Mouse (Mus musculus) mesoderm, embryonic 11.5 days (tissue): Measurements from ENCODE around the gene Clic6.

ENCODE experiments used
- DNase-seq: peaks from one replicate; pipeline ENCODE4 v3.0.0-alpha.2; 2012; ENCODE audit warnings: low read depth, low spot score

Clic6 gene

GRCm38 (mm10) chr16:92485436-92485835 is at the start of gene Clic6:
TSS of gene Clic6 (plus strand) at chr16:92485736.
- DNase-seq, result no peak

DNA sequence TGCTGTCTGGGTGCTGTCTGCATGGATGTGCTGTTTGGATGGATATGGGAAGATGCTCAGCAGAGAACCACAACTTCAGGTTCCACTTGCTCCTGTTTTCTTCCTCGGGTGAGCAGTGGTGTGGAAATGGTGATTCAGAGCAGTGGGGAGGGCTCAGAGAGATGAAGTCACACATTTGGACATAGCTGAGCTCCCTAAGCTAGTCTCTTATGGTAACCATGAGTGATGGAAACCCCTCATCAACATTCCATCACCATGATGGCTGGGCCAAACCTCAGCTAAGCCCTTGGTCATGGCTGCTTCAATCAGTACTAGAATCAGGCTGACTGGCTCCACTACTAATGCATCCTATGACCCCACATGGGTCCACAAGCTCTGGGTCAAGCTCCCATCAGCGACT is 45.8 kb upstream of the Clic6 start:
- no peak for DNase-seq

GRCm38 (mm10) chr16:92440229-92440628 is 45.3 kb upstream of the Clic6 start:
- no peak for DNase-seq

GRCm38 (mm10) chr16:92441203-92441602 is 44.3 kb upstream of the Clic6 start:
- no peak for DNase-seq

DNA sequence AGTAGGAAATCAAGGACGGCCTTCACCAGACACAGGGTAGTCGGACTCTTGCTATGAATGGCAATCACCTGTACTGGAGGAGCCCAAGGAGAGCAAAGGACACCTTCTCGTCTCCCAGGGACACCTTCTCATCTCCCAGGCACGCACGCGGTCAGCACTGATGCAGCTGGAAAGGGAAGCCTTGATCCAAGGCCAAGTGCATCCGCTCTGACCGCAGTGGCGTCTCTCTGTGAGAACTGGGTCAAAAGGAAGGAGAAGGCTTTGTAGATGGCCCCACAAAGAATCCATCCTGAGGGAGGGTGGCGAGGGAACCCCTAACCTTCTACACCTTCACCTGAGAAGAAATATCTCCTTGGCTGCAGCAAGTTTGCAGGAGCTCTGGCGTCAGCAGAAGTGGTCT is 43.4 kb upstream of the Clic6 start:
- DNase-seq, result no peak

- no peak for DNase-seq
Measured at GRCm38 (mm10) chr16:92442946-92443345, 42.6 kb upstream of the Clic6 start.

- DNase-seq, result no peak
Measured at GRCm38 (mm10) chr16:92443644-92444113, 41.9 kb upstream of the Clic6 start.

- DNase-seq, result peak; percentile 50
Measured at GRCm38 (mm10) chr16:92445377-92445776, 40.2 kb upstream of the Clic6 start.

DNA sequence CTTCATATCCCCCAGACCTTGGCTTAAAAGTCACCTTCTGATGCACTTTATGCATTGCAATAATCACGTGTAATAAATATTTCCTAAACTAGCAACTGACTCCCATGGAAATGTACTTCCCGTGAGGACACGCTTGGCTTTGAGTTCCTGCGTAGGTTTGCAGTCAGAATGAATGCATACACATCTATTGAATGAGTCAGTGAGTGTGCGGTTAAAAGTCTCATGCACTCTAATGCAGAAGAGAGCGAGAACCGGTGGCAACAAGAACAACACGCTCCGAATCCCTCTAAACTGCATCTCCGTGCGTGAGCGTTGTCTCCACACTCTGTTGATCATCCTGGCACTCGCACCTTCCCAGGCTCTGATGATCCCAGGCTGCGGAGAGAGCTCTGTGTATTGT is 36.5 kb upstream of the Clic6 start:
- DNase-seq, result no peak

- no peak for DNase-seq
Measured at GRCm38 (mm10) chr16:92450331-92450730, 35.2 kb upstream of the Clic6 start.

DNA sequence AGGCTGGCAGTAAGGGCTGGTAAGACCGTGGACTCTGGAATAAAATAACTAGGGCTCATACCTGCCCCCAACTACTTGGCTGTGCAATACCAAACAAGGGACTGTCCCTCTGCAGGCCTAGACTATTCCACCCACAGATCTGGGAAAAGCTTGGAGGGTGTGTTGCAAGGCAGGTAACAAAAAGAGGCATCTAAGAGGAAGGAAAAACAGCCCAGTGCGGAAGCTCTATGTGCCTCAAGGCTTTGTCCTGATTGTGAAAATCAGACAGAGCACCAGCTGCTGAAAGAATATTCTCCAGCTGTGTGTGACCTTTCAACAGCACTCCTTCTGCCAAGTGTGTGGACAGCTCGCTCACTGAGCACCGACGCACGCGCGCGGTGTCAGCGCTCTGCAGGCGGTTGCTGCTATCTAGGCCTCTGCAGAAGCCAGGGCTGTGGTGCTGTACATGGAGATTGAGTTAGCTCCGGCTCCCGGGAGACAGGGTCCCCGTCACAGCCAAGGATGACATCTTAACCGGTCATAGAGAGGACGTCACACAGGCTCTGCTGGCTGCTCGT is 33.9 kb upstream of the Clic6 start:
- DNase-seq, result no peak

- DNase-seq, result peak; percentile 20
Measured at GRCm38 (mm10) chr16:92452609-92453008, 32.9 kb upstream of the Clic6 start.

DNA sequence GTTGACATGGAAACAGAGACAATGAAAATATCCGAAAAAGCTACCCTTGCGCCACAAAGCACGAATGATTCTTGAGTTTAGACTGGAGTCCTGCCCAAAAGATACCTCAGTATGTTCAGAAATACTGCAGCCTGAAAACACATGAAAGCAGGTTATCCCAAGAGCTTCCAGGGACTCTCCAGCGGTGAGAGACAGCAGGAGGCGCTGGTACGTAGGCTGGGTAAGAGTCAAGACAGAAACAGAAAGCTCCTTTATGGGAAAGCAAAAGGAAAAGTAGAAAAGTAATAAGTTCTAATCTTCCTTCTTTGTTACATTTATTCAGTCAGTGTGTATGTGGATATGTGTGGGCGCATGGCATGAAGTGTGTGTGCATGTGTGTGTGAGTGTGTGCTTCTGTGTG is 31.5 kb upstream of the Clic6 start:
- DNase-seq, result no peak

- no peak for DNase-seq
Measured at GRCm38 (mm10) chr16:92454495-92454894, 31.0 kb upstream of the Clic6 start.

- DNase-seq, result no peak
Measured at GRCm38 (mm10) chr16:92455488-92455887, 30.0 kb upstream of the Clic6 start.

- DNase-seq, result no peak
Measured at GRCm38 (mm10) chr16:92455969-92456368, 29.6 kb upstream of the Clic6 start.

DNA sequence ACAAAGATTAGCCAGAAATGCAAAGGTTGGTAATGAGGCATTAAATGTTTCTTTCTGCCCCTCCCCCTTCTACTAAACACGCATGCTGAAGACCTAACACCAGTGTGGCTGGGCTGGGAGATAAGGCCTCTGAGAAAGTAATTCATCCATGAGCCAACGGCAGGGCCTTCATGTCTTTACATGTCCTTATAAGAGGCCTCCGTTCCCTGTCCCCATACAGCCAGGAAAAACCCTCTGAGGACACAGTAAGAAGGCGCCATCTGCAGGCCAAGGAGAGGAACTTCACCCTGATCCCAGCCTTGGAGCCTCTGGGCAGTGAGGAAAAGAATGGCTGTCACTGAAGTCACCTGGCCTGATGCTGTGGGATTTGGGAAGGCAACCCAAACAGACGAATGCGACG is 27.9 kb upstream of the Clic6 start:
- DNase-seq, result peak; percentile 79

DNA sequence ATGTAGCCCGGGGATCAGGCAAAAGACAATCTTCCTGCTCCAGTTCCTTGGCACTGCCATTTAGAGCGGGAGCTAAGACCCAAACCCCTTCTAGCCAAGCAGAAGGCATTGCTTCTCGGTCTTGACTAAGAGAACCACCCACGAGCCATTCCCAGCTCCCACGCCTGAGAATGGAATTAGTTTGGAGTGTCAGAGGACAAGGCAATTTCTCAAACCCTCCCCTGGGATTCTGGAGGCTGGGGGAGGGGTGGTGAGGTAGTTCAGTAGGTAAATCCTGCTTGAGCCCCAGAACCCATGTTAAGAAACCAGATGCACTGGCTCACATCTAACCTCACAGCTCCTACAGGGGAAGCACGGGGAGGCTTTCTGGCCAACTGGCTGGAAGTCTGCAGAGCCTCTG is 24.1 kb upstream of the Clic6 start:
- no peak for DNase-seq

DNA sequence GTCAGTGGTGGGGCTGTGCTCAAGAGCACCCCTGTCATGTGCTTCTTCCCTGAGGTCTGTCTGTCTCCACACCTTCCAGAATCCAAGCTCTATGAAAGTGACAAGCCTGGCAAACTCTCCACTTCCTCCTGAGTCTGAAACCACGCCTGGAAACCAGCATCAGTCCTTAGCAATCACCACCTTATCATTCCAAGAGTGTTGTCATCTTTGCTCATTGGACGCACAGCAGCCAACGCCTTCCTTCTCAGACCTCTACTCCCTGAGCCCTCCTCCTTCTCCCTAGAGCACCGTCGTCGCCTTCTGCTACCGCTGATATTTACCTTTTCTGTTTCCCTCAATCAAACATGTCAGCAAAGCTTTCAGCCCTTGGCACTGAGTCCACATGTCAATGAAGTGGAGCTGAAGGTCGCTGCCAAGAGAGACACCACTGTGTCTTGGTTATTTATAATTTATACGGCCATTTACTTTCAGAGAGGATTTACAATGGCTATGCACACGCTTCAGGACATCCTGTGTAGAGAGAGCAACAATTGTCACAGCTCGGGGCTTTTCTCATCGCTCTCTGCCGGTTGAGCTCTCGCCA is 21.1 kb upstream of the Clic6 start:
- DNase-seq, result no peak

- DNase-seq, result no peak
Measured at GRCm38 (mm10) chr16:92465226-92465625, 20.3 kb upstream of the Clic6 start.

DNA sequence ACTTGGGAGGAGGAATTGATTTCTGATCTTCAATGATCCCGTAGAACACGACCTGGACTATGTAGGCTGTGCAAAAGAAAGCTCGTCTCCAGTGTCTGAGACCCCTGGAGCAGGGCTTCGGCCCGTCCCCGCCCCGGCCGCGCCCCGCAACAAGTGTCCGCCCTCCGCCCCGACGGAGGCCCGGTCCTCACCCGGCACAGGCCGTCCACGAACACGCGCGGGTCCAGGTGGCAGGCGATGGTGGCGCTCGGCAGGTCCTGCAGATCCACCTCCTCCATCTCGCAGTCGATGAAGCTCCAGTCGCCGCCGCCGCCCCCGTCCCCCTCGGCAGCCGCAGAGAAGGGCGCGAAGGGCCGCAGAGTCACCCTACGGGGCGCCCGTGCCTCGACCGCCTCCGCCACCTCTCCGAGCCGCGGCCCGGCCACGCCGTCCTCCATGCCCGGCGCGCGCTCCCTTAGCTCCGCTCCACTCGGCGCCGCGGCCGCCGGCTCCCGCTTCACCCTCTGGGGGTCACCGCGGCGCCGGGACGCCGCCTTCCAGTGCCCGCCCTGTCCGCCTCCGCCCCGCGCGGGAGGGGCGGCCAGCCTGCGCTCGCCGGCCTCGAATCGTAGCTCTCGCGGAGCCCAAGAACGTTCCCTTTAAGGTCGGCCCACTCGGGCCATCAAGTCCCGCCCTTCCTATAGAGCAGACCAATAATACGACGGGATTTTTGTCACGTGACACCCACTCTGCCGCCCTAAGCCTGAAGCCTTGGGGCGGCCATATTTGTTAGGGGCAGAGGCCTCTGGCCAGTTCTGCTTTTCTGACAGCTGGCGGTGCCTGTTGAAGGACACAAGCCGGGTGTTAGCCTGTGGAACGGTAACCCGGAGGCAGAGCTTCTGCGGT is 19.7 kb upstream of the Clic6 start:
- DNase-seq, result peak; percentile 99

DNA sequence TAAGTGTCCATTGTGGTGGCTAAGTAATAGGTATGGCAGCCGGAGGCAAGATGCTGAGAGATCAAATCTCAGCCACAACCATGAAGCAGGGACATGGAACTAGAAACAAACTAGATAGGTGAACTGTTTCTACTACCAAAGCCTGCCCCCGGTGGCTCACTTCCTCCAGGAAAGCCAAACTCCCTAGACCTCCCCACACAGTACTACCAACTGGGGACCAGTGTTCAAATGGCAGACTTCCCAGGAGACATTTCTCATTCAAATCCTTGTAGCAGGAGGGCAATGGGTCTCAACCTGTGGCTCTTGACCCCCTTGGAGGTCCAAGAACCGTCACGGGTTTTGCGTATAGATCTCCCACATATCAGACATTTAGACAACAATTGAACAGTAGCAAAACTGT is 18.5 kb upstream of the Clic6 start:
- no peak for DNase-seq

- DNase-seq, result no peak
Measured at GRCm38 (mm10) chr16:92468459-92468858, 17.1 kb upstream of the Clic6 start.
